ENCODE assay signal across 7 mouse cellular contexts in the genomic region with DNA sequence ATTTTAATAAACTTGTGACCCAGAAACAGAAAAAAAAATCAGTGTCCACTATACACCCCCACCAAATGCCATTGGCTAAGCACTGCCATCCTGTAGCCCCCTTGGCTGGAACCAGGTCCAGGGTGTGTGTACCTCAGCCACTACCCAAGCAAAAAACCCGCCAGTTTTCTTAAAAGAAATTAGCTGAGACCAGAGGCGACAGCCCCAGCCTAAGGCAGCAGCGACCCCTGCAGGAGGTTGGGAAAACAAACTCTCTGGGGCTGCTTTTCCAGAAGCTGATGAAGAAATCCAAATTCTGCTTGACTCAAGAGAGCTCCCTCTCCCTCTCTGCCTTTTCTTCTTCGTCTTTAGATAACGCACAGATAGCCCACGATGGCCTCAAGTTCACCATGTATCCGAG. TPM values are rescaled to one million over a fixed set of nuclear protein-coding genes. Genes with fewer than 3 reads are reported as not detected.
DNase-seq lines count a peak whose midpoint lies in the region; ATAC-seq lines count a peak whose summit lies in the region.

No protein-coding gene starts in this region.

- peak; percentile 56 to 70; a peak in 3 of 4 replicates for ATAC-seq in hematopoietic stem cell, adult 5-6 weeks (replicated peaks in 1 of 2; ENCODE audit: insufficient read depth in 1 of 2, low FRiP score in 2 of 2, low TSS enrichment in 1 of 2, low read depth in 1 of 2, poor library complexity in 2 of 2, severe bottlenecking in 2 of 2)
- ATAC-seq in liver, embryonic 16.5 days (ENCODE audit: low read depth), result 0 out of 2 replicates have a peak, but pooled peaks have one; percentile 20

- H3K9me3 ChIP-seq in embryonic facial prominence, embryonic 10.5 days, result no peaks in the 10 kb centered on the region
- H3K9me3 ChIP-seq in liver, embryonic 16.5 days (replicated peaks; ENCODE audit: control insufficient read depth, low read length), result no peaks in the 10 kb centered on the region

- H3K36me3 ChIP-seq in embryonic facial prominence, embryonic 10.5 days (replicated peaks), result no peaks in the 10 kb centered on the region
- H3K36me3 ChIP-seq in liver, embryonic 16.5 days (ENCODE audit: control insufficient read depth, insufficient read depth), result no peaks in the 10 kb centered on the region

- no peak overlapping the region for H3K4me3 ChIP-seq in embryonic facial prominence, embryonic 10.5 days
- H3K4me3 ChIP-seq in liver, embryonic 16.5 days (ENCODE audit: low read depth, low read length), result no peak overlapping the region

- WGBS in embryonic facial prominence, embryonic 10.5 days, result 2% methylated on average over 7 of the region's 7 CpGs
- 2% methylated on average over 7 of the region's 7 CpGs for WGBS in liver, embryonic 16.5 days (ENCODE audit: insufficient replicate concordance)

- peaks cover 25% of the 10 kb centered on the region for H3K27me3 ChIP-seq in embryonic facial prominence, embryonic 10.5 days (replicated peaks; ENCODE audit: low read depth, poor library complexity, severe bottlenecking)
- no peaks in the 10 kb centered on the region for H3K27me3 ChIP-seq in liver, embryonic 16.5 days (ENCODE audit: control insufficient read depth, insufficient read depth, low read depth, low read length)

- H3K4me1 ChIP-seq in embryonic facial prominence, embryonic 10.5 days, result peaks cover 71% of the 10 kb centered on the region
- H3K4me1 ChIP-seq in liver, embryonic 16.5 days (ENCODE audit: control insufficient read depth, low read depth, low read length), result peaks cover 16% of the 10 kb centered on the region

- no peak overlapping the region for H3K9ac ChIP-seq in liver, embryonic 16.5 days (ENCODE audit: low read depth, low read length)

- DNase-seq in ovary, postnatal 14 days (ENCODE audit: low spot score), result peak; percentile 75
- no peak for DNase-seq in ovary, adult 18-20 months (ENCODE audit: low spot score)
- DNase-seq in adrenal gland, adult 8-10 months, result peak; percentile 60
- DNase-seq in embryonic facial prominence, embryonic 10.5 days (ENCODE audit: low spot score), result peak; percentile 85
- DNase-seq in right cerebral cortex, postnatal 25 days, result peak; percentile 41

- H3K4me2 ChIP-seq in liver, embryonic 16.5 days (ENCODE audit: low read depth, low read length), result no peak overlapping the region

- H3K27ac ChIP-seq in embryonic facial prominence, embryonic 10.5 days (replicated peaks), result no peak overlapping the region
- H3K27ac ChIP-seq in liver, embryonic 16.5 days (ENCODE audit: low read length), result no peak overlapping the region

RNA-seq across cellular contexts. Expression of a gene that starts 0.9 kb away (rescaled TPM):
- under 1 TPM; 0.18 to 0.77 (median 0.48) TPM for total RNA-seq in adrenal gland, adult 8-10 months (2022)
- 0.52 and 0.91 TPM in 2 replicates for polyA plus RNA-seq in embryonic facial prominence, embryonic 10.5 days (2016; fragmentation: Nextera tagmentation; extraction: Ambion mirVana)
- not detected in 2 replicates for total RNA-seq in hematopoietic stem cell, adult 5-6 weeks (2017)
- polyA plus RNA-seq in liver, embryonic 16.5 days (2015; fragmentation: Nextera tagmentation; extraction: Ambion mirVana), result not detected in 2 replicates

RNA-seq across cellular contexts. Expression of a gene that starts 5.5 kb away (rescaled TPM):
- total RNA-seq in adrenal gland, adult 8-10 months (2022), result not detected
- polyA plus RNA-seq in embryonic facial prominence, embryonic 10.5 days (2016; fragmentation: Nextera tagmentation; extraction: Ambion mirVana), result 0.12 TPM in 1 of 2 replicates, not detected in the other
- not detected in 2 replicates for total RNA-seq in hematopoietic stem cell, adult 5-6 weeks (2017)
- polyA plus RNA-seq in liver, embryonic 16.5 days (2015; fragmentation: Nextera tagmentation; extraction: Ambion mirVana), result not detected in 2 replicates

RNA-seq across cellular contexts. Expression of a gene that starts 10.2 kb away (rescaled TPM):
- total RNA-seq in adrenal gland, adult 8-10 months (2022), result 10 to 100 TPM; 12.6 to 27.5 (median 19.7) TPM
- polyA plus RNA-seq in embryonic facial prominence, embryonic 10.5 days (2016; fragmentation: Nextera tagmentation; extraction: Ambion mirVana), result 29.8 and 31.4 TPM in 2 replicates
- 30.9 and 66.9 TPM in 2 replicates for total RNA-seq in hematopoietic stem cell, adult 5-6 weeks (2017)
- 6.6 and 7.0 TPM in 2 replicates for polyA plus RNA-seq in liver, embryonic 16.5 days (2015; fragmentation: Nextera tagmentation; extraction: Ambion mirVana)

RNA-seq across cellular contexts. Expression of a gene that starts 16.0 kb away (rescaled TPM):
- 100 to 1,000 TPM; 123 to 147 (median 135) TPM for total RNA-seq in adrenal gland, adult 8-10 months (2022)
- polyA plus RNA-seq in embryonic facial prominence, embryonic 10.5 days (2016; fragmentation: Nextera tagmentation; extraction: Ambion mirVana), result 74.2 and 82.8 TPM in 2 replicates
- 28.0 and 59.3 TPM in 2 replicates for total RNA-seq in hematopoietic stem cell, adult 5-6 weeks (2017)
- polyA plus RNA-seq in liver, embryonic 16.5 days (2015; fragmentation: Nextera tagmentation; extraction: Ambion mirVana), result 26.5 and 34.1 TPM in 2 replicates
